Mouse (Mus musculus) neural tube, embryonic 11.5 days (tissue): ENCODE measurements at regions not wholly inside any gene's neighbourhood (a gene's known extent, or its start where the extent isn't known, plus 50 kb on each side); places are given as distances from the start of the nearest gene placed in this dataset.

ENCODE experiments used
- ATAC-seq: fragments of 200-750 bp; cut with Nextera tagmentation; 2 replicates; pipeline ENCODE4 v1.8.0; 2017; ENCODE audit warnings: moderate number of reproducible peaks, mild to moderate bottlenecking, moderate TSS enrichment, moderate library complexity; ENCODE audit not compliant: insufficient read depth, low FRiP score, low TSS enrichment
- DNase-seq: peaks from one replicate; pipeline ENCODE4 v3.0.0-alpha.2; 2015; ENCODE audit warnings: low spot score
- H3K27ac ChIP-seq: fragments of 300-500 bp; sonication (generic); 2 replicates; pipeline ENCODE4 v1.5.1; 2014; ENCODE audit warnings: low read depth, mild to moderate bottlenecking, low read length
- H3K27me3 ChIP-seq: fragments of 300-500 bp; sonication (generic); 2 replicates; pipeline ENCODE4 v1.6.1; 2014; ENCODE audit warnings: mild to moderate bottlenecking, low read length, mixed read lengths; ENCODE audit not compliant: control insufficient read depth, insufficient read depth
- H3K36me3 ChIP-seq: fragments of 300-500 bp; sonication (generic); 2 replicates; pipeline ENCODE4 v1.6.1; 2014; ENCODE audit warnings: mild to moderate bottlenecking, low read length, moderate library complexity, mixed read lengths; ENCODE audit not compliant: control insufficient read depth, insufficient read depth
- H3K4me1 ChIP-seq: fragments of 300-500 bp; sonication (generic); 2 replicates; pipeline ENCODE4 v1.6.1; 2014; ENCODE audit warnings: low read length, mixed read lengths; ENCODE audit not compliant: control insufficient read depth, insufficient read depth
- H3K4me2 ChIP-seq: fragments of 300-500 bp; sonication (generic); 2 replicates; pipeline ENCODE4 v1.6.1; 2014; ENCODE audit warnings: low read depth, mild to moderate bottlenecking, moderate library complexity
- H3K4me3 ChIP-seq: fragments of 300-500 bp; sonication (generic); 2 replicates; pipeline ENCODE4 v1.5.1; 2014; ENCODE audit warnings: low read depth, low read length
- H3K9ac ChIP-seq: fragments of 300-500 bp; sonication (generic); 2 replicates; pipeline ENCODE4 v1.6.1; 2014; ENCODE audit warnings: mild to moderate bottlenecking, low read length
- H3K9me3 ChIP-seq: fragments of 300-500 bp; sonication (generic); 2 replicates; pipeline ENCODE4 v1.6.1; 2016; ENCODE audit warnings: low read length; ENCODE audit not compliant: control insufficient read depth
- WGBS: fragments of 180-500 bp; shearing (Covaris S2); extraction: QIAGEN DNeasy Blood & Tissue Kit; methylation state at CpG from one replicate; pipeline ENCODE4 v1.1.7; 2014; 5-methylcytosine and 5-hydroxymethylcytosine counted together

GRCm38 (mm10) chr12:80022181-80023106 lies 90.4 kb downstream of the Zfp36l1 start:
- no peaks in the 10 kb centered on the region for H3K27me3 ChIP-seq
- peak overlapping the region; percentile 73 for H3K27ac ChIP-seq
- peak overlapping the region; percentile 32 for H3K4me2 ChIP-seq
- no peaks in the 10 kb centered on the region for H3K36me3 ChIP-seq
- peaks cover 32% of the 10 kb centered on the region for H3K4me1 ChIP-seq
- WGBS = 8% methylated on average over 17 of the region's 18 CpGs
- H3K4me3 ChIP-seq = 0 out of 2 replicates have a peak overlapping the region, but pooled peaks have one; percentile 6
- DNase-seq = peak; percentile 47
- peak; percentile 48; the same call in 1 of the 2 replicates for ATAC-seq
- H3K9me3 ChIP-seq = no peaks in the 10 kb centered on the region
- H3K9ac ChIP-seq = peak overlapping the region; percentile 22

DNA sequence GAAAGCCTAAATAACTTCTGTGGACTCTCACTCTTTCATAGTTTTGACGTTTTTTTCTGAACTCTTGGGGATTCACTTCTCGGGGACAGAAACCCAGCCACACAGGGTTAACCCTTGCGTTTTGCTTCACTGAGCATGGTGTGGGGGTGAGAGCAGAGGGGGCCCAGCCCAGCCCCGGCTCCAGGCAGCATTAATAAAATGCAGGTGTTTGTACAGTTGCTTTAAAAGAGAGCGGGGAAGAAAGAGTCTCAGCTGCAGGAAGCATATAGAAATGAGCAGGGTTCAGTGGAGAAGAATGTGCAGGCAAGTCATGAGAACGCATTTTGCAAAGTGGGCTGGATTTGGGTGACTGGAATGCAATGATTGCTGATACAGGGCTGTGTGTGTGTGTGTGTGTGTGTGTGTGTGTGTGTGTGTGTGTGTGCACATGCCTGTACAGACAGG lies 91.8 kb downstream of the Zfp36l1 start:
- H3K4me2 ChIP-seq = no peak overlapping the region; the same call in 1 of the 2 replicates
- H3K27ac ChIP-seq = peak overlapping the region; percentile 73; the same call in 1 of the 2 replicates
- DNase-seq (peak; percentile 56), ATAC-seq (no peak)
- no peaks in the 10 kb centered on the region for H3K27me3 ChIP-seq
- no peak overlapping the region for H3K4me3 ChIP-seq
- no peaks in the 10 kb centered on the region for H3K9me3 ChIP-seq
- WGBS = 6% methylated on average over 6 of the region's 6 CpGs
- peaks cover 32% of the 10 kb centered on the region for H3K4me1 ChIP-seq
- H3K9ac ChIP-seq = 0 out of 2 replicates have a peak overlapping the region, but pooled peaks have one; percentile 9
- no peaks in the 10 kb centered on the region for H3K36me3 ChIP-seq

GRCm38 (mm10) chr12:80018086-80018485 lies 94.7 kb downstream of the Zfp36l1 start:
- Histone ChIP-seq H3K27ac (no peak overlapping the region), H3K36me3 (no peaks in the 10 kb centered on the region), H3K9me3 (no peaks in the 10 kb centered on the region), H3K4me3 (no peak overlapping the region), H3K4me1 (peaks cover 38% of the 10 kb centered on the region), H3K4me2 (no peak overlapping the region), H3K9ac (no peak overlapping the region), H3K27me3 (no peaks in the 10 kb centered on the region)
- DNase-seq = no peak
- ATAC-seq = no peak
- WGBS = 92% methylated on average over 8 of the region's 8 CpGs

DNA sequence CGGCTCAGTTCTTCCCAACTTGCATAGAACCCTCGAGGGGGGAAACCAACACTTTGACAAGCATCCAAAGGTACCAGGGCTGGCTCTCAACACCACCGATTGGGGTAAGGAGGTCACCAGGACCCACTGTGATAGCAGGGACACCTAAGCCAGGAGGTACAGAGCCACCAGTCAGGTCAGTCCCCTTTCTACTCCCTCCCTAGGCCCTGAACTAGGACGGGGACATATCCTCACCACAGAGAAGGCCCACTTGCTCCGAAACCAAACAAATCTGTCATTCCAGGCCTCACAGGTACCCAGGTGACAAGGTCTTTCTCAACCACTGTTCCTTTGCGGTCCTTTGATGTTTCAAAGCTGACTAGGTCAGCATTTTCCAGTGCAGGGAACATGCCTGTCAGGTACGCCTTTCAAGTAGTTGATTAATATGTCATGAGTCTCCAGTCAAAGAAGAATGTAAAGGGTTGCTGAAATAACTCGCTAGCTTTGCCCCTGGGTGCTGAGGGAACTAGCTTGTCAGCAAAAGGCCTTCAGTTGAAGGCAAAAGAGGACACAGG lies 95.4 kb downstream of the Zfp36l1 start:
- H3K4me3 ChIP-seq = no peak overlapping the region
- no peak for ATAC-seq

GRCm38 (mm10) chr12:80015938-80016337 lies 96.9 kb downstream of the Zfp36l1 start:
- Histone ChIP-seq H3K4me2 (no peak overlapping the region), H3K4me1 (peaks cover 17% of the 10 kb centered on the region), H3K9me3 (no peaks in the 10 kb centered on the region), H3K27ac (no peak overlapping the region), H3K4me3 (no peak overlapping the region), H3K36me3 (no peaks in the 10 kb centered on the region), H3K27me3 (no peaks in the 10 kb centered on the region), H3K9ac (no peak overlapping the region)
- 92% methylated on average over 1 of the region's 1 CpGs for WGBS
- ATAC-seq (no peak), DNase-seq (no peak)

More for the DNA sequence above, 95.4 kb downstream of the Zfp36l1 start:
- no peaks in the 10 kb centered on the region for H3K36me3 ChIP-seq
- H3K4me2 ChIP-seq = no peak overlapping the region
- 0 out of 2 replicates have a peak overlapping the region, but pooled peaks have one; percentile 20 for H3K27ac ChIP-seq
- H3K27me3 ChIP-seq = no peaks in the 10 kb centered on the region
- no peak overlapping the region for H3K9ac ChIP-seq
- DNase-seq = no peak
- peaks cover 31% of the 10 kb centered on the region for H3K4me1 ChIP-seq
- 86% methylated on average over 8 of the region's 8 CpGs for WGBS
- no peaks in the 10 kb centered on the region for H3K9me3 ChIP-seq

DNA sequence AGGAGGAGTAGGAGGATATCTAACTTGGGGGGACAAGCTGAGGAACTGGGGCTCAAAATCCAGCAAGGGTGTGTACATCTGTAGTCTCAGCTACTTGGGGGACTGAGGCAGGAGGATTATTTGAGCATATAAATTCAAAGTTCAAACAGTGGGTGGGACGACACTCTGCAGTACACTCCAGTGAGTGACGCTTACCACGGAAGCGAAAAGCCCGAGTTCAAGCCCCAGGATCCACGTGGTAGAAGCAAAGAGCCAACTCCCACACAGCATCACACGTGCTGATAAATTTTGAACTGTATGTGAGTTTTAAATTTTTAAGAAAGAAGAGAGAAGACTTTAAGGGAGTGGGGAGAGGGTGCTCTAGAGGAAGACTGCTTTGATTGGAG lies 98.2 kb downstream of the Zfp36l1 start:
- Histone ChIP-seq H3K9ac (no peak overlapping the region), H3K4me3 (no peak overlapping the region), H3K9me3 (no peaks in the 10 kb centered on the region), H3K4me1 (peaks cover 9% of the 10 kb centered on the region), H3K4me2 (no peak overlapping the region), H3K27me3 (no peaks in the 10 kb centered on the region), H3K36me3 (no peaks in the 10 kb centered on the region), H3K27ac (peak overlapping the region; percentile 62; the same call in 1 of the 2 replicates)
- DNase-seq (no peak), ATAC-seq (no peak)
- 69% methylated on average over 7 of the region's 7 CpGs for WGBS

DNA sequence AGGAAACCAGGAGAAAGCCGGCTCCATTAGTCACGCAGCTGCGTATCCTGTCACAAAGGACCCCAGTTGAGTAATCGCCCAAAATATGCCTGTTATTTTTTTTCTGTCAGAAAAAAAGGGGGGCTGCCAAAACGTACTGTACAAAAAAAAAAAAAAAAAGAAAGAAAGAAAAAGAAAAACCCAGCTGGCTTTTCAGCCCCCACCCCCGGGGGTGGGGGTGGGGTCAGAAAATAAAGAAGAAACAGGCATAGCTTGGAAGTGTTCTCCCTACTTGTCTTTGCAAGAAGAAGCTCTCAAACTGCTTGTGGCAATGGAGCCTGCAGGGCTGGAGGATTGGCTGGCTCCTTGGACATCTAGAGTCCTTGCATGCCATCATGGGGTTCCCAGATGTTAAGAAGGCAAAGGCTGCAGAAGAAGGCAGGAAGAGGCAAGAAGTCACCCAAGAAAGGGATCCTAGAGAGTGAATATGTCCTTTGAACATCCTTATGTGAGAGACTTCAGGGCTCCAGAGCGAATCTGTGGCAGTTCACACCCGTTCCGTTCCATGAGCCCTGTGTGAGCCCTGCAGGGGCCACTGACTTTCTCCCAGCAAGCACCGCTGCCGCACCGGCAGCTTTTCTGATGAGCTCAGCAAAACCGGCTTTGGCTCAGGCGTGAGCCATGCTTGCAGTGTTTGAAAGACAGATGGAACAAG lies 98.8 kb downstream of the Zfp36l1 start:
- Histone ChIP-seq H3K36me3 (no peaks in the 10 kb centered on the region), H3K27me3 (no peaks in the 10 kb centered on the region), H3K4me1 (peaks cover 9% of the 10 kb centered on the region), H3K4me2 (peak overlapping the region; percentile 22; the same call in 1 of the 2 replicates), H3K9ac (0 out of 2 replicates have a peak overlapping the region, but pooled peaks have one; percentile 32), H3K9me3 (no peaks in the 10 kb centered on the region), H3K4me3 (no peak overlapping the region), H3K27ac (peak overlapping the region; percentile 62)
- DNase-seq (peak; percentile 46), ATAC-seq (no peak)
- WGBS = 32% methylated on average over 14 of the region's 14 CpGs

DNA sequence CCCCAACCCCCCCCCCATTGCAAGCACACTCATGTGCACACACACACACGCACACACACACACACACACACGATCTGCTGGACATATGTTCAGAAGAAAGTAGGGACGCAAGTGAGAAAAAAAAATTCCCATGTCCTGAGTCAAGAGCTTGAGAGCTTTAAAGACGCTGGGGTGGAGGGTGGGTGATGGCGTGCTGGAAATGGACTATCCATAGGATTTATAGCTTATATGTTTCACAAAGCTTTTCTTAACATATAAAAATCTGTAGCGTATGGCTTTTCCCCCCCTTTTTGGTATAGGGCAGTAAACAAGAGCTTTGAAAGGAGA lies 99.3 kb downstream of the Zfp36l1 start:
- H3K9me3 ChIP-seq = no peaks in the 10 kb centered on the region
- 58% methylated on average over 6 of the region's 6 CpGs for WGBS
- H3K4me2 ChIP-seq = peak overlapping the region; percentile 22; the same call in 1 of the 2 replicates
- ATAC-seq (no peak), DNase-seq (no peak)
- no peak overlapping the region for H3K27ac ChIP-seq
- no peak overlapping the region for H3K4me3 ChIP-seq
- H3K36me3 ChIP-seq = no peaks in the 10 kb centered on the region
- peaks cover 9% of the 10 kb centered on the region for H3K4me1 ChIP-seq
- H3K27me3 ChIP-seq = no peaks in the 10 kb centered on the region
- H3K9ac ChIP-seq = 0 out of 2 replicates have a peak overlapping the region, but pooled peaks have one; percentile 32
